Mouse (Mus musculus) heart, postnatal 36 days (tissue): Measurements from ENCODE around the gene Tgif2. TPM values are rescaled to one million over a fixed set of nuclear protein-coding genes. Genes with fewer than 3 reads are reported as not detected.
A peak's percentile ranks its signal among the peaks of the same experiment; 100 is the strongest.
"Not testable (repeated sequence)": the region's sequence is repeated elsewhere in the genome, so short reads cannot be mapped to it uniquely, and the experiment has no call there.

Experiments
- DNase-seq, 2 experiments: peaks; one replicate each; pipeline ENCODE4 v3.0.0; 2021 to 2022
- intact Hi-C: fragments of 180-260 bp; cut with DNase I; formaldehyde crosslinking; loops from one replicate; pipeline ENCODE4 v1.15.1; 2025
- total RNA-seq, 2 experiments: library from RNA; stranded (reverse); gene quantifications; 2 replicates each; pipeline ENCODE4 v1.2.3; 2021

Tgif2 gene
- total RNA-seq, 2 experiments from 2014 or later, result 0.51 to 0.72 TPM

GRCm38 (mm10) chr2:156841841-156842706 is 2.3 kb downstream of the Tgif2 start:
- intact Hi-C loops, result no loop called here
- peak; percentile 33 to 37 for DNase-seq

- DNase-seq, result no peak
- intact Hi-C loops, result no loop called here
Measured at GRCm38 (mm10) chr2:156842711-156843110, 2.9 kb downstream of the Tgif2 start.

GRCm38 (mm10) chr2:156843331-156843730 is 3.5 kb downstream of the Tgif2 start:
- intact Hi-C loops, result no loop called here
- DNase-seq, result no peak

GRCm38 (mm10) chr2:156844715-156845114 is 4.9 kb downstream of the Tgif2 start:
- intact Hi-C loops, result no loop called here
- no peak for DNase-seq

GRCm38 (mm10) chr2:156847653-156848052 is 7.8 kb downstream of the Tgif2 start:
- no peak for DNase-seq
- intact Hi-C loops, result no loop called here

GRCm38 (mm10) chr2:156848526-156849182 is 8.8 kb downstream of the Tgif2 start:
- intact Hi-C loops, result no loop called here
- no peak for DNase-seq

GRCm38 (mm10) chr2:156850505-156850904 is 10.7 kb downstream of the Tgif2 start:
- intact Hi-C loops, result no loop called here
- DNase-seq, result no peak

- intact Hi-C loops, DNase-seq: not testable (repeated sequence)
Measured at GRCm38 (mm10) chr2:156853584-156853983, 13.8 kb downstream of the Tgif2 start.

GRCm38 (mm10) chr2:156853999-156854771 is 14.4 kb downstream of the Tgif2 start:
- intact Hi-C loops, result loop anchor here (1.0 kb wide), 1 partner anchor 45 kb away; no protein-coding TSS in a partner anchor
- peak; percentile 28 to 32 for DNase-seq

GRCm38 (mm10) chr2:156856311-156856710 is 16.5 kb downstream of the Tgif2 start:
- intact Hi-C loops, result loop anchor here (5.0 kb wide), 1 partner anchor 124 kb away; no protein-coding TSS in a partner anchor
- DNase-seq, result no peak

GRCm38 (mm10) chr2:156857385-156857791 is 17.6 kb downstream of the Tgif2 start:
- DNase-seq, result no peak
- intact Hi-C loops, result loop anchor here (5.0 kb wide), 1 partner anchor 125 kb away; no protein-coding TSS in a partner anchor

- no peak for DNase-seq
- intact Hi-C loops, result loop anchor here (5.0 kb wide), 1 partner anchor 126 kb away; no protein-coding TSS in a partner anchor
Measured at GRCm38 (mm10) chr2:156857835-156858234, 18.0 kb downstream of the Tgif2 start, which contains the start of gene 4930518I15Rik. Gene 4930518I15Rik (minus strand): TSS chr2:156857946.

- intact Hi-C loops, result loop anchor here (5.0 kb wide), 1 partner anchor 126 kb away; no protein-coding TSS in a partner anchor
- DNase-seq, result no peak
Measured at GRCm38 (mm10) chr2:156858671-156859070, 18.9 kb downstream of the Tgif2 start.

GRCm38 (mm10) chr2:156862041-156862717 is 22.4 kb downstream of the Tgif2 start:
- DNase-seq, result peak; percentile 29 to 39
- intact Hi-C loops, result loop anchor here (5.0 kb wide), 1 partner anchor 315 kb away; the partner anchor contains the start of gene Aar2

GRCm38 (mm10) chr2:156862772-156863486 is 23.1 kb downstream of the Tgif2 start, which contains the start of gene Rab5if:
Gene Rab5if (plus strand): TSS chr2:156863128.
- peak; percentile 98 to 99 for DNase-seq
- intact Hi-C loops, result loop anchor here (5.0 kb wide), 1 partner anchor 316 kb away; the partner anchor contains the start of gene Aar2

- peak; percentile 39 to 42 for DNase-seq
- intact Hi-C loops, result loop anchor here (5.0 kb wide), 1 partner anchor 316 kb away; the partner anchor contains the start of gene Aar2
Measured at GRCm38 (mm10) chr2:156863487-156864160, 23.8 kb downstream of the Tgif2 start.

GRCm38 (mm10) chr2:156864481-156864880 is 24.7 kb downstream of the Tgif2 start:
- DNase-seq, result no peak
- intact Hi-C loops, result loop anchor here (5.0 kb wide), 1 partner anchor 317 kb away; the partner anchor contains the start of gene Aar2

- DNase-seq, result peak in 1 of 2 experiments; percentile 21
- intact Hi-C loops, result no loop called here
Measured at GRCm38 (mm10) chr2:156868994-156869393, 29.2 kb downstream of the Tgif2 start.
